ENCODE assay signal across 8 mouse cellular contexts in genomic region chr19:3768697-3769383, GRCm38 (mm10). TPM values are rescaled to one million over a fixed set of nuclear protein-coding genes. Genes with fewer than 3 reads are reported as not detected.
DNase-seq lines count a peak whose midpoint lies in the region; ATAC-seq and TF ChIP-seq lines count a peak whose summit lies in the region.

No protein-coding gene starts in this region.

- TF ChIP-seq POLR2A in limb, embryonic 14.5 days (IDR thresholded peaks at IDR 0.05; ENCODE audit: borderline replicate concordance, extremely low read depth, insufficient read depth, insufficient read length): no peak
- no peak for TF ChIP-seq POLR2A in spleen, adult 2 months (IDR thresholded peaks at IDR 0.05; ENCODE audit: low read depth, low read length)

- H3K4me3 ChIP-seq in intestine, postnatal 0 days (ENCODE audit: low read depth, low read length): peak overlapping the region; percentile 89
- H3K4me3 ChIP-seq in limb, embryonic 14.5 days (replicated peaks; ENCODE audit: low read length): peak overlapping the region; percentile 97
- peak overlapping the region; percentile 95 for H3K4me3 ChIP-seq in midbrain, embryonic 15.5 days
- peak overlapping the region; percentile 89 for H3K4me3 ChIP-seq in spleen, adult 2 months (ENCODE audit: extremely low read depth, insufficient read depth, insufficient read length)

- under 1% methylated on average over 57 of the region's 60 CpGs for WGBS in intestine, postnatal 0 days
- WGBS in limb, embryonic 14.5 days: under 1% methylated on average over 34 of the region's 60 CpGs
- 2% methylated on average over 53 of the region's 60 CpGs for WGBS in midbrain, embryonic 15.5 days
- WGBS in spleen, adult 2 months: 1% methylated on average over 58 of the region's 60 CpGs

- H3K9ac ChIP-seq in intestine, postnatal 0 days (ENCODE audit: low read depth, low read length): peak overlapping the region; percentile 100
- H3K9ac ChIP-seq in limb, embryonic 14.5 days (ENCODE audit: low read depth, low read length, severe bottlenecking): peak overlapping the region; percentile 100
- peak overlapping the region; percentile 100 for H3K9ac ChIP-seq in midbrain, embryonic 15.5 days

- no peaks in the 10 kb centered on the region for H3K36me3 ChIP-seq in intestine, postnatal 0 days (ENCODE audit: control insufficient read depth, insufficient read depth)
- H3K36me3 ChIP-seq in limb, embryonic 14.5 days (ENCODE audit: control insufficient read depth, insufficient read depth, low read length): 0 out of 2 replicates have a peak, but pooled peaks cover 7% of the 10 kb centered on the region
- no peaks in the 10 kb centered on the region for H3K36me3 ChIP-seq in midbrain, embryonic 15.5 days (replicated peaks)
- H3K36me3 ChIP-seq in spleen, adult 2 months (ENCODE audit: control insufficient read depth, insufficient read depth, low read length): no peaks in the 10 kb centered on the region; the same call in 1 of the 2 replicates

- no peaks in the 10 kb centered on the region for H3K9me3 ChIP-seq in intestine, postnatal 0 days (ENCODE audit: control insufficient read depth)
- H3K9me3 ChIP-seq in limb, embryonic 14.5 days (ENCODE audit: control insufficient read depth, low read length): no peaks in the 10 kb centered on the region
- no peaks in the 10 kb centered on the region for H3K9me3 ChIP-seq in midbrain, embryonic 15.5 days

- peak overlapping the region; percentile 93 for H3K4me2 ChIP-seq in intestine, postnatal 0 days (replicated peaks; ENCODE audit: low read depth)
- peak overlapping the region; percentile 95 for H3K4me2 ChIP-seq in limb, embryonic 14.5 days (replicated peaks; ENCODE audit: low read depth, low read length, severe bottlenecking)
- H3K4me2 ChIP-seq in midbrain, embryonic 15.5 days: peak overlapping the region; percentile 69

- H3K4me1 ChIP-seq in intestine, postnatal 0 days (replicated peaks; ENCODE audit: control insufficient read depth, insufficient read depth, low read length): no peaks in the 10 kb centered on the region
- H3K4me1 ChIP-seq in limb, embryonic 14.5 days (ENCODE audit: control insufficient read depth, insufficient read depth, low read length): peaks cover 8% of the 10 kb centered on the region
- peaks cover 30% of the 10 kb centered on the region for H3K4me1 ChIP-seq in midbrain, embryonic 15.5 days
- H3K4me1 ChIP-seq in spleen, adult 2 months (ENCODE audit: control insufficient read depth, insufficient read depth, insufficient read length): peaks cover 3% of the 10 kb centered on the region; the same call in 1 of the 2 replicates

- H3K27ac ChIP-seq in intestine, postnatal 0 days (ENCODE audit: low read depth, low read length): peak overlapping the region; percentile 100
- peak overlapping the region; percentile 100 for H3K27ac ChIP-seq in limb, embryonic 14.5 days (replicated peaks; ENCODE audit: low read depth, low read length)
- peak overlapping the region; percentile 100 for H3K27ac ChIP-seq in midbrain, embryonic 15.5 days
- H3K27ac ChIP-seq in spleen, adult 2 months (ENCODE audit: insufficient read depth, low read length): peak overlapping the region; percentile 100

- peak; percentile 89 for DNase-seq in ovary, adult 18-20 months (ENCODE audit: low spot score)
- no peak for DNase-seq in ovary, postnatal 10 days (ENCODE audit: low spot score)
- DNase-seq in embryo, embryonic 11 days: peak; percentile 95
- DNase-seq in limb, embryonic 14.5 days (ENCODE audit: low spot score): peak; percentile 91
- DNase-seq in spleen, adult 2 months (ENCODE audit: low read depth in 1 of 2, low spot score in 2 of 2): peak; percentile 89

- no peaks in the 10 kb centered on the region for H3K27me3 ChIP-seq in intestine, postnatal 0 days (replicated peaks; ENCODE audit: control insufficient read depth, insufficient read depth, low read length)
- no peaks in the 10 kb centered on the region for H3K27me3 ChIP-seq in limb, embryonic 14.5 days (ENCODE audit: control insufficient read depth, insufficient read depth, low read length)
- H3K27me3 ChIP-seq in midbrain, embryonic 15.5 days (replicated peaks): no peaks in the 10 kb centered on the region
- no peaks in the 10 kb centered on the region for H3K27me3 ChIP-seq in spleen, adult 2 months (ENCODE audit: control insufficient read depth, insufficient read depth, low read length)

- ATAC-seq in granulocyte monocyte progenitor cell, adult 5-6 weeks (replicated peaks; ENCODE audit: poor library complexity, severe bottlenecking): peak; percentile 89
- peak; percentile 91 for ATAC-seq in intestine, postnatal 0 days
- ATAC-seq in limb, embryonic 14.5 days (ENCODE audit: low FRiP score, low read depth): peak; percentile 89
- peak; percentile 88 for ATAC-seq in midbrain, embryonic 15.5 days (replicated peaks)

- TF ChIP-seq CTCF in intestine, postnatal 0 days (IDR thresholded peaks at IDR 0.05; ENCODE audit: low read depth): peak; percentile 73
- TF ChIP-seq CTCF in spleen, adult 2 months (IDR thresholded peaks at IDR 0.05; ENCODE audit: extremely low read depth, insufficient read depth, insufficient read length, insufficient replicate concordance): peak; percentile 37; the same call in 1 of the 2 replicates

RNA-seq across cellular contexts. Expression of gene Kmt5b, which starts 1.6 kb away (rescaled TPM):
- total RNA-seq in granulocyte monocyte progenitor cell, adult 5-6 weeks (2014; fragmentation: Nextera tagmentation): 28.2 and 38.5 TPM in 2 replicates
- total RNA-seq in granulocyte monocyte progenitor cell, adult 5-6 weeks (2017): 37.0 and 41.4 TPM in 2 replicates
- polyA plus RNA-seq in intestine, postnatal 0 days (2015; fragmentation: Nextera tagmentation; extraction: Ambion mirVana): 10.4 and 11.0 TPM in 2 replicates
- polyA plus RNA-seq in limb, embryonic 14.5 days (2012; rRNA removed): 36.5 TPM in 2 replicates
- polyA plus RNA-seq in limb, embryonic 14.5 days (2014; fragmentation: Nextera tagmentation; extraction: Ambion mirVana): 25.2 and 31.8 TPM in 2 replicates
- polyA plus RNA-seq in midbrain, embryonic 15.5 days (2015; fragmentation: Nextera tagmentation; extraction: Ambion mirVana): 51.9 and 59.9 TPM in 2 replicates
- 13.9 and 14.2 TPM in 2 replicates for polyA plus RNA-seq in spleen, adult 2 months (2012; rRNA removed)
